In the genomic region with DNA sequence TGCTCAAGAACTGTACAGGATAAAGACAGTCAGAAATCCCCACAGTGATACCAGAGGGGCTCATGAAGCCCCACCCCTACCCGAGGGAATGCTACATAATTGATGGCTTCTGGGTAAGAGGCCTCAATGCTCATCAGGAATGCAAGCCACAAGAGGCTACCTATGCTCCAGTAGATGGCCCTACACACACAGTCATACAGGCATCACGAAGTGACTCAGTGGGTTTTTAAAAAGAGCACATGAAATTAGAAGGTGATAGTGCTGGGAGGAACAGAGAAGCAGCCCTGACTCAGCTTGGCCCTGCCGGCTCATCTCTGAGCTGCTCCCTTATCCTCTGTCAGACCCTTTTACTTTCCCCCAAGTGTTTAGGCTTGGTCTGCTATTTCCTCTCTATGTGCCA, we compare ENCODE assay signal across 23 mouse cellular contexts. TPM values are rescaled to one million over a fixed set of nuclear protein-coding genes. Genes with fewer than 3 reads are reported as not detected.
A peak's percentile ranks its signal among the peaks of the same experiment; 100 is the strongest.
DNase-seq lines count a peak whose midpoint lies in the region; ATAC-seq lines count a peak whose summit lies in the region.
"Had no signal": no experiment of that assay in that cellular context is flagged by ENCODE, and none has a peak within 500 bp of the region (broad histone marks: within the 10 kb centered on the region; RNA-seq: fewer than 3 reads in every experiment).

No protein-coding gene starts in this region.

- 0 out of 2 replicates have a peak, but pooled peaks have one; percentile 15 for ATAC-seq in megakaryocyte, adult 5-6 weeks (ENCODE audit: poor library complexity, severe bottlenecking)
- ATAC-seq: forebrain, postnatal 0 days; midbrain, embryonic 15.5 days had no signal

- DNase-seq in 3T3-L1 (ENCODE audit: low read depth, low spot score) (peak; percentile 70), 416B (ENCODE audit: low read depth) (peak; percentile 41), ES-CJ7 (ENCODE audit: low read depth, low spot score) (peak; percentile 10)
- DNase-seq in embryo, embryonic 11 days: no peak
- DNase-seq in left cerebral cortex, postnatal 4 days: no peak
- DNase-seq in urinary bladder, postnatal 4 days (ENCODE audit: low spot score in 2 of 2): no peak
- DNase-seq: cerebellum, adult 2 months; cerebellum, postnatal 14 days; forebrain, postnatal 0 days; gastrocnemius, postnatal 25 days; heart, adult 11 months; kidney, adult 18-20 months; kidney, postnatal 36 days; layer of hippocampus, adult 9-11 months; liver, embryonic 13.5 days; lung, adult 2 months; lung, postnatal 10 days; retina, postnatal 1 day; right cerebral cortex, postnatal 14 days; thymus, postnatal 14 days had no signal

- intact Hi-C loops in left cerebral cortex, postnatal 4 days (cut with DNase I): no loop called here

RNA-seq across cellular contexts. Expression of gene Abcb1a, which starts 21.3 kb away (rescaled TPM):
- total RNA-seq in megakaryocyte, adult 5-6 weeks (2015): 0.02 and 0.50 TPM in 2 replicates
- total RNA-seq in megakaryocyte, adult 5-6 weeks (2017): 0.73 and 1.2 TPM in 2 replicates
- 1 to 10 TPM; 7.2 to 7.7 TPM for total RNA-seq in left cerebral cortex, postnatal 4 days (2021)
- total RNA-seq: G1E had no signal

RNA-seq across cellular contexts. Expression of gene Rundc3b, which starts 58.4 kb away (rescaled TPM):
- total RNA-seq in megakaryocyte, adult 5-6 weeks (2015): 0.18 and 0.22 TPM in 2 replicates
- total RNA-seq in megakaryocyte, adult 5-6 weeks (2017): 0.59 and 0.85 TPM in 2 replicates
- 10 to 100 TPM; 62.0 to 63.5 TPM for total RNA-seq in left cerebral cortex, postnatal 4 days (2021)

Comparison
In these comparisons a context has a peak if more than half of its experiments do, and no peak if none do; other contexts are left out.
1. DNase-seq: peak in 3T3-L1 (single experiment), 416B (single experiment) and ES-CJ7 (single experiment); none in embryo, embryonic 11 days (single experiment), left cerebral cortex, postnatal 4 days (single experiment) and urinary bladder, postnatal 4 days (0 of 2).
2. RNA of gene Rundc3b, which starts 58.4 kb away (total RNA-seq): 62.0 to 63.5 TPM in left cerebral cortex, postnatal 4 days; 0.18 to 0.85 TPM in megakaryocyte, adult 5-6 weeks; every median in the first group is over 10 times any median in the second.